Mouse (Mus musculus): Measurements from ENCODE around the gene Dnlz. TPM values are rescaled to one million over a fixed set of nuclear protein-coding genes. Genes with fewer than 3 reads are reported as not detected.

Dnlz gene
- total RNA-seq, 2 experiments from 2014 or later, result 26.0 to 28.4 TPM

- peak in 1 of 2 experiments; percentile 46 for DNase-seq (ENCODE audit: low spot score in 2 of 2)
Observed at GRCm38 (mm10) chr2:26300161-26300807, 51.6 kb downstream of the Dnlz start.

- no peak for DNase-seq (ENCODE audit: low spot score in 2 of 2)
Observed at GRCm38 (mm10) chr2:26299336-26299735, 52.6 kb downstream of the Dnlz start.

- DNase-seq (ENCODE audit: low spot score in 2 of 2), result no peak
Observed at GRCm38 (mm10) chr2:26298856-26299230, 53.1 kb downstream of the Dnlz start.

GRCm38 (mm10) chr2:26298208-26298855 lies 53.6 kb downstream of the Dnlz start:
- DNase-seq (ENCODE audit: low spot score in 2 of 2), result peak; percentile 70 to 83

Other genes with a start within 250 kb of the Dnlz start
- 10 to 100 TPM; 64.6 to 78.3 TPM for gene Nacc2, start 228.9 kb downstream of the Dnlz start, total RNA-seq (2021)
- under 1 TPM in 1 of 2 experiments, not detected in 1; 0.15 TPM for gene Lhx3, start 143.8 kb downstream of the Dnlz start, total RNA-seq (2021)
- gene Qsox2, start 114.6 kb downstream of the Dnlz start, total RNA-seq (2021), result 10 to 100 TPM; 24.2 to 25.5 TPM
- under 1 TPM; 0.63 to 0.82 TPM for gene Ccdc187, start 57.6 kb downstream of the Dnlz start, total RNA-seq (2021)
- 10 to 100 TPM; 37.4 to 38.4 TPM for gene Gpsm1, start 36.6 kb downstream of the Dnlz start, total RNA-seq (2021)
- 1 to 10 TPM; 1.5 to 3.5 TPM for gene Card9, start 8.8 kb upstream of the Dnlz start, total RNA-seq (2021)
- gene Snapc4, start 28.5 kb upstream of the Dnlz start, total RNA-seq (2021), result 10 to 100 TPM; 58.8 to 64.6 TPM
- 100 to 1,000 TPM; 140 to 141 TPM for gene Entr1, start 37.2 kb upstream of the Dnlz start, total RNA-seq (2021)
- 10 to 100 TPM; 83.4 to 91.8 TPM for gene Pmpca, start 37.2 kb upstream of the Dnlz start, total RNA-seq (2021)
- gene Inpp5e, start 57.1 kb upstream of the Dnlz start, total RNA-seq (2021), result 10 to 100 TPM; 23.3 to 24.5 TPM
- 10 to 100 TPM; 50.3 to 50.4 TPM for gene Sec16a, start 93.1 kb upstream of the Dnlz start, total RNA-seq (2021)
- 10 to 100 TPM; 26.4 to 26.9 TPM for gene Notch1, start 164.6 kb upstream of the Dnlz start, total RNA-seq (2021)
- gene Egfl7, start 227.9 kb upstream of the Dnlz start, total RNA-seq (2021), result 10 to 100 TPM; 53.5 to 59.7 TPM
- gene Gm20532, start 234.5 kb upstream of the Dnlz start, total RNA-seq (2021), result not detected